Mouse (Mus musculus) heart, adult 9 months (tissue): ENCODE results near the gene Klk1b8.
"Not testable (repeated sequence)": the region's sequence is repeated elsewhere in the genome, so short reads cannot be mapped to it uniquely, and the experiment has no call there.

Experiments
- DNase-seq, 2 experiments: peaks; one replicate each; pipeline ENCODE4 v3.0.0; 2022; ENCODE audit warnings: low spot score in 2 of 2

Klk1b8 gene

DNA sequence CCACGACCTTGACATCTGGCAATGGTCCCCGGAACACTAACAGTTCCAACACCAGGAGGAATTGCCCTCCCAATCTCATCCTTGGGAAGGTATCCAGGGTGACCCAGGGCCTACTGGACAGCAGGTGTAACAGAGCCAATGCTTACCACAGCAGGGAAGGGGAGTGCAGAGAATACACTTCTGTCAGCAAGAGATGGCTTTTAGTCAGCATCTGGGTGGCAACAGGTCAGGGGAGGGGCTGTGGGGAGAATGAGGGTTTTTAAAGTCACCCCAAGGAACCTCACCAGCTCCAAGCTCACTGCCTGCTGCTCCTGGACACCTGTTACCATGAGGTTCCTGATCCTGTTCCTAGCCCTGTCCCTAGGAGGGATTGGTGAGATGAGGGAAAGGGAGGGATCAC, at the start of gene Klk1b8:
Gene Klk1b8 (plus strand): TSS at position 301 of the 400 bp plus-strand sequence.
- no peak for DNase-seq

DNA sequence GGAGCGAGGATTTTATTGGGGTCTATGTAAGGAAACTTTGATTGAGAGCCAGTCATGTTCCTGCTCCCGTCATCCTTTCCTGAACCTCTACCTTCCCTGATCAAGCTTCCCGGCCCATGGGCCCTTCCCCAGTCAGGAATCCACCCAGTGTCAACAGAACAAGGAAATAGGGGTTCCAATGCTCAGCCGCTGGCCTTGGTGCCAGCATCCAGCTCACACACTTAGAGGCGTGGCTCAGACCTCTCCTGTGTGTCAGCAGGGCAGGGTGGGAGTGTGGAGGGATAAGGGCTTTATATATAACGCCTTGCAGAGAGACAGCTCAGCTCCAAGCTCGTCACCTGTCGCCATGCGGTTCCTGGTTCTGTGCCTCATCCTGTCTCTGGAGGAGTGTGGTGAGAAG, 35.6 kb upstream of the Klk1b8 start:
- DNase-seq, result no peak

DNA sequence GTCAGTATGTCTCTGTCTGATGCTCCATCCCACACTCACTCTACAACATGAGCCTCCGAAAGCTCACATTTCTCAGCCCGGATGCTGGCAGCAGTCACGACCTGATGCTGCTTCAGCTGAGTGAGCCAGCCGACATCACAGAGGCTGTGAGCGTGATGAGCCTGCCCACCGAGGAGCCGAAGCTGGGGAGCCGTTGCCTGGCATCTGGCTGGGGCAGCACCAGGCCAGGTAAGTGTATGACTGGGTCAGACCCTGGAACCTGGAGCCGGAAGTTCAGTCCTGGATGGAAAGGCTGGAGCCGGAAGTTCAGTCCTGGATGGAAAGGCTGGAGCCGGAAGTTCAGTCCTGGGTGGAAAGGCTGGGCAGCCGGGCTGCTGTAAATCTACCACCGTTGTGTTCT, 32.0 kb upstream of the Klk1b8 start:
- no peak for DNase-seq

DNA sequence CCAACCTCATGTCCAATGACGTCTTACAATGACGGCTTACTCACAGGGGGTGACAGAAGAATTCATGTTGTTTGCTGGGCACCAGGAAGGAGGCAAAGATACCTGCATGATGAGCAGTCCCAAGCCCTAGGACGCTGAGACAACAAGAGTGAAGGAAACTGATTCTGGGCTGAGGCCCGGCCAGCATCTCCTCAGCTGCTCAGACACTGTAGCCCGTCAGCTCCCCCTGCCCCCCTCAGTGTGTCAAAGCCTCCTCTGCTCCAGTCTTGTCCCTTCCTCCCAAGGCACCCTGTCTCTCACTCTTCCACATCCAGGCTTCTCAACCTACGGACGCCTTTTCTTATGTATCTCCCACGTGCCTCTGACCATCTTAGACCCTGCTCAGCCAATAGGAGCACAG, 31.6 kb upstream of the Klk1b8 start:
- DNase-seq, result no peak

DNA sequence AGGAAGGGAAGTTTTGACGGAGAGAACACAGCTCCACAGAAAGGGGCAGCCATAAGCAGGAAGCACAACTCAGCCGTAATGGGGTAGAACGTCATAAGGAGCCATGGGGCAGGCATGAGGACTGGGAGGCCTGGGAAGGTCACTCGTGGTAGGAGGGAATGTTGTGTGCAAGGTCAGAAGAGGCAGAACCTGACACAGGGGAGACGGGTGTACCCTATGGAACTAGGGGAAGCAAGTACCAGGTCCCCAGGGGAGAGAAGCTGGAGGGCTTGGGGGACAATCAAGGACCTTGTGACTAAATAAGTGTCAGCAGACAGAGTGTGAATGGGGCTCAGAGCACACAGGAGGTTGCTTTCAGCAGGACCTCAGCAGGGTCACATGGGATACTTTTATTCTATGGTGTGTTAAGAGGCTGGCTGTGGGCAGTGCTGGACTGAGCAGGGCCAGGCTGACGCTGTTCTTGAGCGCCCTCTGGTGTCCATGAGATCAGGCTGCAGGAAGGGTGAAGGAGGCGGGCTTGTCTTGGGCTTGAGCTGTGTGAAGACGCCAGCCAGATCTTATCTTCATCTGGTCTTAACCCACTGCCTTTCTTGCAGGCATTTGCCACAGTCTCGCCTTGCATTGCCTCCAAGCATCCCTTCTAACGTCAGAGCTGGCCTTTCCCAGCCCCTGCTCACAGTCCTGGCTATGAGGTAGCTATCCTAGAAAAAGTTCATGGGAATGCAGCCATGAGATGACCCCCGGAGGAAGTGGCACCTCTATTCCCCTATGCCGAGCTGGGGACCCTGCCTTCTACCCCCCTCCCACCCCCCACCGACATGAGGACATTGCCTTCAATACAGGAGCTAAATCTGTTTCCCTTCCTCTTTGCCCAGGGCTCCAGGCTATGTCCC, 30.7 kb upstream of the Klk1b8 start:
- peak; percentile 28 to 30 for DNase-seq

DNA sequence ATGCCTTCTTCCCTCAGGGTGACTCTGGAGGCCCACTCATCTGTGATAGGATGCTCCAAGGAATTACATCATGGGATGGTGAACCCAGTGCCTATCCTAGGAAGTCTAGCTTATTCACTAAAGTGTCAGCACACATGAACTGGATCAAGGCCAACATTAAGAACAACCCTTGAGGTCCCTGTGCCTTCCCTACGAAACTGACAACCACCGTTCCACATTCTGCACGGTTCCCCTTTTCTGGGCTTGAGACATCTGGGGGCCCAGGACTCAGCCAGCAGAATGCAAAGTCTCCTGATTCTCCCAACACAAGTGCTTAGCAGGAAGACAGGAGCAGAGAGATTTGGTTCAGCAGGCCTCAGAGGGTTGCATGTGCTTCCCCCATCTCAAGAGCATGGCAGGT, 29.9 kb upstream of the Klk1b8 start:
- no peak for DNase-seq

DNA sequence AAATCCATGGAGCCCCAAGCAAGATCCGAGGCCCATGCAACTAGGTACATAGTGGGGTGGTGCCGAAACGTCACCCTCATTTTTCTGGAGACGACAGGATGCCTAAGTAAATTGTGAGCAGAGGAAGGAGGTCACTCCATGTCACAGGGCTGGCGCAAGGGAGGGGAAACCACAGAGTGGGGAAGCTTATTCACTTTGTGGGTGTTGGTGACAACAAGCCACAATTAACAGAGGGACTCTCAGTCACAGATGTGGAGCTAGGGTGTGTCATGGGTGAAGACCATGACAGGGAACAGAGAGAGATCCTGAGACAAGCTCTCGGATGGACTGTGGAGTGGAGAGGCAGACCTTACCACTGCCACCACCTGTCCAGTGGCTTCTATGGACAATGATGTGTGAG, 29.4 kb upstream of the Klk1b8 start:
- DNase-seq, result no peak

DNA sequence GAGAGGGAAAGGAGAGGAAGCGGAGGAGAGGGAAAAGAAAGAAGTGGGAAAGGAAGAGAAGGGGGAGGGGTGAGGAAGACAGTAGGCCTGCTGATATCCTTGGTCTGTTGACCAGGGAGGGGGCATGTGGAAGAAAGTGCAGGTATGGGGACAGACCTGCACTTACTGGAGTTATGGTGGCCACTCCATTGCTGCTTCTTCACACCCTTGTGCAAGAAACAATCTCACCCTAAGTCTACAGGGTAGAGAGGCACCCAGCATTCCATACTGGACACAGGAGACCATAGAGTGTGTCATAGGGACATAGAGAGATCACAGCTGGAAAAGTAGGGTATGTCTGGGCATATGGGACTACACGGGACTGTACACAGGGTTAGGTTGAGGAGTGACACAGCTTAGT, 28.5 kb upstream of the Klk1b8 start:
- DNase-seq, result no peak

DNA sequence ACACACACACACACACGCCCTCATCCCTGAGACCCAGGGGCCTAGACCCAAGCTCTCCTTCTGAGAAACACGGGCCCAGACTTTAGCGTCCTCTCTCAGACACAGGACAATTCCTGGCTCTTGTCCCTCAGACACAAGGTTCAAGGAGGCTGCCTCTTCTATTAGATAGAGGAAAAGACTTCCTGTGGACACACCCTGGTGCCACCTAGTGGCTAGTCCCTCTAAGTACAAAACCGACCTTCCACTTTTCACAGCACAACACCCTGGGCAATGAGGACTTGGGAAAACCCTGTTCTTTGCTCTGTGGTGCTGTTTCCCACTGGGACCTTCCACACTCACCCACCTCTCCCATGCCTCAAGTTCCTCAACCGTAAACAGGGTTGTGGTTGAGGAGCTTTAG, 24.5 kb upstream of the Klk1b8 start:
- DNase-seq, result no peak

DNA sequence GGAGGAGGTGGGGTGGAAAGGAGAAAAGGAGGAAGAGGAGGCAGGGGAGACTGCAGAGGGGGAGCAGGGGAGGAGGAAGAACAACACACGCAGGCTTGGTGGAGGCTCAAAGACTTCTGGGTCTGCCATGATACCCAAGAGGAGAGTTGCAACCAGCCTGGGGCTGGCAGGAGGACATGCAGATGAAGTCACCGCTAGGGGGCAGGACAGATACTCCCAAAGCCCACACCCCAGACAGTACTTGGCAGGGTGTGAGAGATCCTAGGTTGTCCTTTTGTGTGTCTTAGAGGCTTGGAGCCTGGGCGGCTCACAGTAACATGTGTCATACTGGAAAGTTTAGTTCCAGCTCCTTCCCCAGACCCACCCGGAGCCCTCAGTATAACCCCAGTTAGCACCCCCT, 21.9 kb upstream of the Klk1b8 start:
- no peak for DNase-seq

DNA sequence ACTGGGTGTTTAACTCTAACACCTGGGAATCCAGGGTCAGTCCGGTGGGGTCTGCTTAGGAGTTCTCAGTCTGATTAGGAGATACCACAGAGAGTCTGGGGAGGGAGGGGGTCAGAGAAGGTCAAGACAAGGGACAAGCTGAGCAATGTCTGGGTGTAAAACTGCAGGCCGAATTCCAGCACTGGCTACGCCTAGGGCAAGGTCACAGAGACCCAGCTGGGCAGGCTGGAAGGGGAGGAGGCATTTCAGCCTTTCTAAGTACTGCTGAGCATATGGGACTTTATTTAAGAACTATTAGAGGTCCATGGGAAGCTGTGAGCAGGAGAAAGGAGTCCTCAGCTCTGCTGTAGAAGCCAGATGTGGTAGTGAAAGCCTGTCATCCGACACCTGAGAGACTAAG, 18.1 kb upstream of the Klk1b8 start:
- no peak for DNase-seq

DNA sequence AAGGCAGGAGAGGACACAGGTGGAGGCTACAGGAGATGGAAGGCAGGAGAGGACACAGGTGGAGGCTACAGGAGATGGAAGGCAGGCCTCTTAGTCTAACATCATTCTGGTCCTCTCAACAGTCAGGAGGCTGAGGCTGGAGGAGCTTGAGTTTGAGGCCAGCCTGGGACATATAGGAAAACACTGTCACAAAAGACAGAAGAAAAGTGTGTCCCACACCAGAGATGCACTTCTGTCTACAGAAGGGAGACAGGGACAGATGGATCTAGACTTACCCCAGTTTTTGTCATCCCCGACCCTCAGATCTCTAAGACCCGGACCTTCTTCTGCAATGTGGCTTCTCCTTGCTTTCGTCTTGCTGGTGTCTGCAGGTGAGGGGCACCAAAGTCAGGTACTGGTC, 17.0 kb upstream of the Klk1b8 start, which contains the start of gene Klk15:
Gene Klk15 (plus strand): TSS at position 301 of the 400 bp plus-strand sequence.
- DNase-seq, result no peak

DNA sequence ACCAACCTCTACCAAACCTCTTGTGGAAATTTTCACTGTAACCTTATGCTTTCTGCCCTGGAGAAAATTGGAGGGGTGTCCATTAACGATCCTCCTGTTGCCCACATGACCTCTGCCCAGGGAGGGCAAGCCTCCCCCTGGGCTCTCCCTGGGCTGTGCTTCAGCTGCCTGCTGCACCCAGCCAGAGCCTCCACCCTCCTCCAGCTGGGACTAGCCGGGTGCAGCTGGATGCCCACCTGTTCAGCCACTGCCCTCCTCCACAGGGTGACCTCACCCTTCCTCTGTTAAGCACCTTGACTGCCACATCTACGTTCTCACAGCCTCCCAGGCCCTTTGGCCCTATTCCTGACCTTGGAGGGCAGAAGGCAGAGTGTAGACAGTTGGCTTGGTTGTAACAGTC, 15.7 kb upstream of the Klk1b8 start:
- DNase-seq, result no peak

DNA sequence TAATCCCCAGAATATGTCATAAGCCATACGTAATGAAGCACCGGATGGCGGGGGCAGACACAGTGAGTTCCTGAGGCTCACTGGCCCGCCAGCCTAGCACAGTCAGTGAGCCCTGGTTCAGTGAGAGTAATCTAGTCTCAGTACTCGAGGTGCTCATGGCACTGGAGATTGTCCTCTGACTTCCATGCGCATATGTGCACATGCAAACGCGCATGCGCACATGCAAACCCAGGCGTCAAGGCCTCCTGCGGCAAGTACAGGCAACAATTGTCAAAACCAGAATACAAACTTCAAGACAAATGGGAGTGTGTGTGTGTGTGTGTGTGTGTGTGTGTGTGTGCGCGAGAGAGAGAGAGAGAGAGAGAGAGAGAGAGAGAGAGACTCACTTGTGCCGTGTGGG, 13.9 kb upstream of the Klk1b8 start:
- DNase-seq, result no peak

DNA sequence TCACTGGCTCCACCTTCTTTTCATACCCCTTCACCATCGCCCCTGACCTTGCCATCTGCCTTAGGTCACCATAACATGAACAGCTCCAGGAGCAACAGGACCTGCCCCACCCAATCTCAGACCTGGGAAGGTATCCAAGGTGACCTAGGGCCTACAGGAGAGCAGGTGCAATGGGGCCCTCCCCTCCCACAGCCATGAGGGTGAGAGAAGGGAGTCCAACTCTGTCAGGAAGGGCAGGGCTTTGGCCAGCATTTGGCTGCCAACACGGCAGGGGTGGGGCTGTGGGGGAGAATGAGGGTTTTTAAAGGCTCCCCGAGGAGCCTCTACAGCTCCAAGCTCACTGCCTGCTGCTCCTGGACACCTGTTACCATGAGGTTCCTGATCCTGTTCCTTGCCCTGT, 8.2 kb upstream of the Klk1b8 start:
- DNase-seq, result not testable (repeated sequence)

DNA sequence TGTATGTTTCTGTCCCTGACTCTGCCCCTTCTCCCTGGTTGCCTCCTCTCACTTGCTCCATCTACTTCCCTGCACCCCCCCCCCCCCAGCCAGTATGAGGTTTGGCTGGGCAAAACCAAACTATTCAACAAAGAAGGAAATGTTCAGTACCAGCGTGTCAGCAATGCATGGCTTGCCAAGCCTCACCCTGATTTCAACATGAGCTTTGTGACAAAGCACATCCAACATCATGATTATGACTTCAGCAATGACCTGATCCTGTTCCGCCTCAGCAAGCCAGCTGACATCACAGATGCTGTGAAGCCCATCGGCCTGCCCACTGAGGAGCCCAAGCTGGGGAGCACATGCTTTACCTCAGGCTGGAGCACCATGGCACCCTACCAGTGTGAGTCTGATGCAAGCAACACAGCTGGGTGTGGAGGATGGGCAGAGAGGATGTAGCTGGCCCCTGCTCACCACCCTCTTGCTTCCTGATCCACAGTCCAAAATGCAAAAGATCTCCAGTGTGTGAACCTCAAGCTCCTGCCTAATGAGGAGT, 5.7 kb upstream of the Klk1b8 start:
- DNase-seq, result no peak

DNA sequence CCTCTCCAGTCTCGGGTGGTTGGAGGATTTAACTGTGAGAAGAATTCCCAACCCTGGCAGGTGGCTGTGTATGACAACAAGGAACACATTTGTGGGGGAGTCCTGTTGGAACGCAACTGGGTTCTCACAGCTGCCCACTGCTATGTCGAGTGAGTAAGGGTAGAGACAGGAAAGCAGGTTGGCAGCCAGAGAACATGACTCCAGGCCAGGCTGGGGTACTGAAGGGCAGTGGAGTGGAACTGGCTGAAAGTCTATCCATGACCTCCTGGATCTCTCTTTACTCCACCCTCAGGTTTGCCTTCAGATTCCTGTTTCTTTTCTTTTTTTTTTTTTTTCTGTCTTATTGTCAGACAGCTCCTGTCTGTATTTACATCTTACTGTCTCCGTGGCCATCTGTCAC, 2.2 kb downstream of the Klk1b8 start:
- DNase-seq, result no peak

DNA sequence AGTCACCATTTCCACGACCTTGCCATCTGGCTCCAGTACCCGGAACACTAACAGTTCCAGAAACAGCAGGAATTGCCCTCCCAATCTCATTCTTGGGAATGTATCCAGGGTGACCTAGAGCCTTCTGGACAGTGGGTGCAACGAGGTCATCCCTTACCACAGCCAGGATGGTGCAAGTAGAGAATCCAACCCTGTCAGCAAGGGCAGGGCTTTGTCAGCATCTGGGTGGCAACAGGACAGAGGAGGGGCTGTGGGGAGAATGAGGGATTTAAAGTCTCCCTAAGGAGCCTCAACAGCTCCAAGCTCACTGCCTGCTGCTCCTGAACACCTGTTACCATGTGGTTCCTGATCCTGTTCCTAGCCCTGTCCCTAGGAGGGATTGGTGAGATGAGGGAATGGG, 16.0 kb downstream of the Klk1b8 start, which contains the start of gene Klk1b1:
Gene Klk1b1 (plus strand): TSS at position 301 of the 400 bp plus-strand sequence.
- DNase-seq, result no peak

DNA sequence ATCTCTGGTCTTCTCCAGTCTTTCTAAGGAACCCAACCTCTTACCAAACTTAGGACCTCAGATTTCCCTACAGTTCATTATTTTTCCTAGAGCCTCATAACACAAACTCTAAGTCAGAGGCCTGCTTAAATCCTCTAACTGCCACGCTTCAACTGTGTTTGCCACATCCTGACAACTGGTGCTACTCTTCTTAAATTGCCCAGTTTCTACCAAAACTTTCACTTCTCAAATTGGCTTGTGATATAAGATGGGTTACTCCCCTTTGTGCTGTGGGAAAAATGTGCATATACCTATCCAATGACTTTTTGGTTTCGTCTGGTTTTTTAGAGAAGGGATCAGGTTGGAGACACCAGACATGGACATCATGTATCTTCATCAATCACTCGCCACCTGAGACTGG, 16.6 kb downstream of the Klk1b8 start:
- no peak for DNase-seq

DNA sequence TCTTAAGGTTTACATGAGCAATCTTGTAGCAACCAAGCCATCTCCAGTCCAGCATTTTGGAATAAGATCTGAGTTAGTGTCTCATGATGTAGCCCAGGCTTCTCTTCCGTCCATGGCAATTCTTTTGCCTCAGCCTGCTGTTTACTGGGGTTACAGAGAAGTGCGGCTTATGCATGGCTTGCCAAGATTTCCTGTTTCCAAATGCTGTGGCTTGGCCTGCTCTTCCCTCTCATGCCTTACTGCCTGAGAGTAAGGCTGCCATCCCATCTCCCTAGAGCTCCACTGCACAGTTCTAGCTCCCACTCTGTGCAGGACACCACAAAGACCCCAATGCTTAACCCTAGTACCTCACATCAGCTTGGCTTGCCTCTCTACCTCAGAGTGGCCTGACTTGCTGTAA, 17.1 kb downstream of the Klk1b8 start:
- DNase-seq, result no peak

DNA sequence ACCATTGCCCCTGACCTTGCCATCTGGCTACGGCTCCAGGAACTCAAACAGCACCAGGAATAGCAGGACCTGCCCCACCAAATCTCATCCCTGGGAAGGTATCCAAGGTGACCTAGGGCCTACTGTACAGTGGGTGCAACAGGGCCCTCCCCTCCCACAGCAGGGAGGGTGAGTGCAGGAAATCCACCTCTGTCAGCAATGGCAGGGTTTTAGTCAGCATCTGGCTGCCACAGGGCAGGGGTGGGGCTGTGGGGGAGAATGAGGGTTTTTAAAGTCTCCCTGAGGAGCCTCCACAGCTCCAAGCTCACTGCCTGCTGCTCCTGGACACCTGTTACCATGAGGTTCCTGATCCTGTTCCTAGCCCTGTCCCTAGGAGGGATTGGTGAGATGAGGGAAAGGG, 25.3 kb downstream of the Klk1b8 start, which contains the start of gene Klk1b9:
Gene Klk1b9 (plus strand): TSS at position 301 of the 400 bp plus-strand sequence.
- DNase-seq, result not testable (repeated sequence)

DNA sequence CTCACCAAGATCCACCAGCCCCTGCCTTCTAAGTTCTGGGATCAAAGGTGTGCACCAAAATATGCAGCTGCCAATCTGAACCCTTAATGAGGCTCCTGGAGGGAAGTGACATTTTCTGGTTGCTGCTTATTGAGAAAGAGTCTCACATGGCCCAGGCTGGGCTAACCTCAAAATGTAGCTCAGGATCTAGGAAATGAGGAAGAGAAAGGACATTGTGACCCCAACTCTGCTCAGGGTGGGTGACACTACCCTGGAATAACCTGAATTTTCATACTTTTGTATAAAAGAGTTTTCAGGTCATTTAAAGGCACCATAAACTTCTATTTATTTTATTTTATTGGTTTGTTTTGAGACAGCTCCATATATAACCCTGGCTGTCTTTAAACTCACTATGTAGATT, 35.2 kb downstream of the Klk1b8 start:
- no peak for DNase-seq

DNA sequence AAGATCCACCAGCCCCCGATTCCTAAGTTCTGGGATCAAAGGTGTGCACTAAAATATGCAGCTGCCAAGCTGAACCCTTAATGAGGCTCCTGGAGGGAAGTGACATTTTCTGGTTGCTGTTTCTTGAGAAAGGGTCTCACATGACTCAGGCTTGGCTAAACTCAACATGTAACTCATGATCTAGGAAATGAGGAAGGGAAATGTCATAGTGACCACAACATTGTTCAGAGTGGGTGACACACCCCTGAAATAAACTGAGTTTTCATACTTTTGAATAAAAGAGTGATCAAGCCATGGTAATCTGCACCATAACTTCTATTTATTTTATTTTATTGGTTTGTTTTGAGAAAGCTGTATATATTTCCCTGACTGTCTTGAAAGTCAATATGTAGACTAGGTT, 44.4 kb downstream of the Klk1b8 start:
- DNase-seq, result not testable (repeated sequence)
